Comparison of ENCODE assay signal across 29 mouse cellular contexts in the genomic region with DNA sequence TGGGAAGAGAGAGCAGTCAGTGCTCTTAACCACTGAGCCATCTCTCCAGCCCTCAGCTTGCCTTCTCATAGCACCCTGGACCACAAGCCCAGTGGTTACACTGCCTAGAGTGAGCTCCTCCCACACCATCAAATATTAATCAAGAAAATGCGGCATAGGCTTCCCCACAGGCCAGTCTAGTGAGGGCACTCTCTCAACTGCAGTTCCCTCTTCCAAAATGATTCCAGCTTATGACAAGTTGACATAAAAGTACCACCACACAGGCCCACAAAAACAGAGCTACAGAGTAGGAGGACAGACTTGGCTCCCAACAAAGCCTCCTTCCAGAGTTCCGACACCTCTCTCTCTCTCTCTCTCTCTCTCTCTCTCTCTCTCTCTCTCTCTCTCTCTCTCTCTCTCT. TPM values are rescaled to one million over a fixed set of nuclear protein-coding genes. Genes with fewer than 3 reads are reported as not detected.
"Had no signal": no experiment of that assay in that cellular context is flagged by ENCODE, and none has a peak within 500 bp of the region (broad histone marks: within the 10 kb centered on the region; RNA-seq: fewer than 3 reads in every experiment).

No protein-coding gene starts in this region.

- H3K4me1 ChIP-seq: embryonic facial prominence, embryonic 10.5 days; embryonic facial prominence, embryonic 12.5 days; embryonic facial prominence, embryonic 13.5 days; embryonic facial prominence, embryonic 15.5 days; forebrain, embryonic 10.5 days; forebrain, embryonic 12.5 days; forebrain, embryonic 13.5 days; forebrain, embryonic 15.5 days had no signal

- DNase-seq: cerebellum, adult 2 months; cerebellum, adult 8-10 months; cerebellum, adult 9-10 months; cerebellum, adult 9-11 months; cerebellum, postnatal 10 days; cerebellum, postnatal 14 days; cerebellum, postnatal 25 days; cerebellum, postnatal 36 days; embryo, embryonic 11 days; forebrain, postnatal 0 days; gastrocnemius, adult 2 months; gastrocnemius, postnatal 10 days; gastrocnemius, postnatal 14 days; gastrocnemius, postnatal 25 days; gastrocnemius, postnatal 36 days; heart, adult 18-20 months had no signal

- H3K27ac ChIP-seq: embryonic facial prominence, embryonic 10.5 days; embryonic facial prominence, embryonic 12.5 days; embryonic facial prominence, embryonic 13.5 days; embryonic facial prominence, embryonic 15.5 days; forebrain, embryonic 10.5 days; forebrain, embryonic 12.5 days; forebrain, embryonic 13.5 days; forebrain, embryonic 15.5 days; gastrocnemius, adult 2 months had no signal

- H3K9ac ChIP-seq: embryonic facial prominence, embryonic 12.5 days; embryonic facial prominence, embryonic 13.5 days; embryonic facial prominence, embryonic 15.5 days; forebrain, embryonic 12.5 days; forebrain, embryonic 13.5 days; forebrain, embryonic 15.5 days; forebrain, postnatal 0 days had no signal

- H3K36me3 ChIP-seq: embryonic facial prominence, embryonic 10.5 days; embryonic facial prominence, embryonic 12.5 days; embryonic facial prominence, embryonic 13.5 days; embryonic facial prominence, embryonic 15.5 days; forebrain, embryonic 10.5 days; forebrain, embryonic 12.5 days; forebrain, embryonic 15.5 days had no signal

- H3K27me3 ChIP-seq: embryonic facial prominence, embryonic 12.5 days; embryonic facial prominence, embryonic 13.5 days; embryonic facial prominence, embryonic 15.5 days; forebrain, embryonic 13.5 days; forebrain, embryonic 15.5 days had no signal

- H3K4me3 ChIP-seq: embryonic facial prominence, embryonic 10.5 days; embryonic facial prominence, embryonic 12.5 days; embryonic facial prominence, embryonic 13.5 days; embryonic facial prominence, embryonic 15.5 days; erythroblast, embryonic 14.5 days; forebrain, embryonic 10.5 days; forebrain, embryonic 12.5 days; forebrain, embryonic 13.5 days; forebrain, embryonic 15.5 days; gastrocnemius, adult 2 months had no signal

RNA-seq across cellular contexts. Expression of a gene that starts 29.1 kb away (rescaled TPM):
- total RNA-seq: common myeloid progenitor, adult 5-6 weeks; gastrocnemius, adult 18-20 months; gastrocnemius, adult 8-10 months; granulocyte monocyte progenitor cell, adult 5-6 weeks had no signal
- polyA plus RNA-seq: erythroblast, embryonic 14.5 days had no signal

RNA-seq across cellular contexts. Expression of a gene that starts 31.4 kb away (rescaled TPM):
- total RNA-seq: common myeloid progenitor, adult 5-6 weeks; gastrocnemius, adult 18-20 months; gastrocnemius, adult 2 months; gastrocnemius, postnatal 25 days; gastrocnemius, postnatal 36 days; granulocyte monocyte progenitor cell, adult 5-6 weeks had no signal
- polyA plus RNA-seq: erythroblast, embryonic 14.5 days had no signal
